Mouse (Mus musculus): ENCODE measurements around the gene Actn4. TPM values are rescaled to one million over a fixed set of nuclear protein-coding genes. Genes with fewer than 3 reads are reported as not detected.

Actn4 gene
- polyA plus RNA-seq, 1 experiment from 2014 or later, result 175 TPM

GRCm38 (mm10) chr7:28913171-28913570, 49.0 kb downstream of the Actn4 start:
- H3K4me3 ChIP-seq, result no peak overlapping the region
- no peaks in the 10 kb centered on the region for H3K9me3 ChIP-seq
- H3K27ac ChIP-seq (replicated peaks), result no peak overlapping the region
- H3K4me1 ChIP-seq, result no peaks in the 10 kb centered on the region
- no peaks in the 10 kb centered on the region for H3K27me3 ChIP-seq
- H3K4me2 ChIP-seq (replicated peaks), result no peak overlapping the region
- H3K9ac ChIP-seq (replicated peaks), result no peak overlapping the region
- 75% methylated on average over 11 of the region's 11 CpGs for WGBS
- H3K36me3 ChIP-seq, result peaks cover 98% of the 10 kb centered on the region
- ATAC-seq (ENCODE audit: low FRiP score, low read depth), result no peak

- WGBS, result 71% methylated on average over 4 of the region's 4 CpGs
- no peak for ATAC-seq (ENCODE audit: low FRiP score, low read depth)
- no peak overlapping the region for H3K4me3 ChIP-seq
- no peaks in the 10 kb centered on the region for H3K9me3 ChIP-seq
- H3K4me2 ChIP-seq (replicated peaks), result no peak overlapping the region
- H3K27ac ChIP-seq (replicated peaks), result no peak overlapping the region
- peaks cover 98% of the 10 kb centered on the region for H3K36me3 ChIP-seq
- H3K9ac ChIP-seq (replicated peaks), result no peak overlapping the region
- no peaks in the 10 kb centered on the region for H3K27me3 ChIP-seq
- H3K4me1 ChIP-seq, result no peaks in the 10 kb centered on the region
These were observed 50.5 kb downstream of the Actn4 start for GRCm38 (mm10) chr7:28911632-28912031.

- Histone ChIP-seq H3K4me3 (no peak overlapping the region), H3K4me1 (no peaks in the 10 kb centered on the region), H3K36me3 (peaks cover 98% of the 10 kb centered on the region), H3K9me3 (no peaks in the 10 kb centered on the region), H3K27me3 (no peaks in the 10 kb centered on the region), H3K9ac (replicated peaks) (no peak overlapping the region), H3K4me2 (replicated peaks) (no peak overlapping the region), H3K27ac (replicated peaks) (no peak overlapping the region)
- ATAC-seq (ENCODE audit: low FRiP score, low read depth), result no peak
- 94% methylated on average over 5 of the region's 5 CpGs for WGBS
These were observed 54.9 kb downstream of the Actn4 start for GRCm38 (mm10) chr7:28907195-28907594.

- 92% methylated on average over 10 of the region's 10 CpGs for WGBS
- Histone ChIP-seq H3K4me1 (no peaks in the 10 kb centered on the region), H3K9ac (replicated peaks) (no peak overlapping the region), H3K4me2 (replicated peaks) (no peak overlapping the region), H3K36me3 (peaks cover 99% of the 10 kb centered on the region), H3K27ac (replicated peaks) (no peak overlapping the region), H3K27me3 (no peaks in the 10 kb centered on the region), H3K9me3 (no peaks in the 10 kb centered on the region), H3K4me3 (no peak overlapping the region)
- no peak for ATAC-seq (ENCODE audit: low FRiP score, low read depth)
These were observed 58.4 kb downstream of the Actn4 start for GRCm38 (mm10) chr7:28903778-28904177.

GRCm38 (mm10) chr7:28902809-28903208, 59.3 kb downstream of the Actn4 start:
- no peak for ATAC-seq (ENCODE audit: low FRiP score, low read depth)

GRCm38 (mm10) chr7:28902180-28902579, 60.0 kb downstream of the Actn4 start:
- H3K27ac ChIP-seq (replicated peaks), result no peak overlapping the region
- ATAC-seq (ENCODE audit: low FRiP score, low read depth), result no peak
- H3K4me2 ChIP-seq (replicated peaks), result no peak overlapping the region
- H3K9ac ChIP-seq (replicated peaks), result no peak overlapping the region
- no peaks in the 10 kb centered on the region for H3K4me1 ChIP-seq
- H3K36me3 ChIP-seq, result peaks cover 99% of the 10 kb centered on the region
- H3K9me3 ChIP-seq, result no peaks in the 10 kb centered on the region
- no peaks in the 10 kb centered on the region for H3K27me3 ChIP-seq
- H3K4me3 ChIP-seq, result no peak overlapping the region
- 96% methylated on average over 6 of the region's 6 CpGs for WGBS

More at GRCm38 (mm10) chr7:28902809-28903208, 59.3 kb downstream of the Actn4 start:
- WGBS, result 94% methylated on average over 3 of the region's 3 CpGs
- Histone ChIP-seq H3K36me3 (peaks cover 99% of the 10 kb centered on the region), H3K27ac (replicated peaks) (no peak overlapping the region), H3K27me3 (no peaks in the 10 kb centered on the region), H3K4me1 (no peaks in the 10 kb centered on the region), H3K4me2 (replicated peaks) (no peak overlapping the region), H3K9me3 (no peaks in the 10 kb centered on the region), H3K4me3 (no peak overlapping the region), H3K9ac (replicated peaks) (no peak overlapping the region)

- Histone ChIP-seq H3K27ac (replicated peaks) (no peak overlapping the region), H3K27me3 (no peaks in the 10 kb centered on the region), H3K9me3 (no peaks in the 10 kb centered on the region), H3K36me3 (peaks cover 99% of the 10 kb centered on the region), H3K4me1 (no peaks in the 10 kb centered on the region), H3K4me3 (no peak overlapping the region), H3K4me2 (replicated peaks) (no peak overlapping the region), H3K9ac (replicated peaks) (no peak overlapping the region)
- WGBS, result 93% methylated on average over 13 of the region's 13 CpGs
- ATAC-seq (ENCODE audit: low FRiP score, low read depth), result no peak
These were observed 60.6 kb downstream of the Actn4 start for GRCm38 (mm10) chr7:28901311-28902125.

- 89% methylated on average over 4 of the region's 4 CpGs for WGBS
- Histone ChIP-seq H3K4me2 (replicated peaks) (no peak overlapping the region), H3K9ac (replicated peaks) (no peak overlapping the region), H3K27ac (replicated peaks) (no peak overlapping the region), H3K4me1 (no peaks in the 10 kb centered on the region), H3K27me3 (no peaks in the 10 kb centered on the region), H3K9me3 (no peaks in the 10 kb centered on the region), H3K36me3 (peaks cover 99% of the 10 kb centered on the region), H3K4me3 (no peak overlapping the region)
- no peak for ATAC-seq (ENCODE audit: low FRiP score, low read depth)
These were observed 62.2 kb downstream of the Actn4 start for GRCm38 (mm10) chr7:28899972-28900371.

GRCm38 (mm10) chr7:28897661-28898060, 64.5 kb downstream of the Actn4 start:
- H3K36me3 ChIP-seq, result peaks cover 97% of the 10 kb centered on the region
- H3K9ac ChIP-seq (replicated peaks), result no peak overlapping the region
- 95% methylated on average over 6 of the region's 6 CpGs for WGBS
- no peaks in the 10 kb centered on the region for H3K27me3 ChIP-seq
- no peak for ATAC-seq (ENCODE audit: low FRiP score, low read depth)
- no peak overlapping the region for H3K4me2 ChIP-seq (replicated peaks)
- H3K9me3 ChIP-seq, result no peaks in the 10 kb centered on the region
- H3K4me1 ChIP-seq, result no peaks in the 10 kb centered on the region
- H3K4me3 ChIP-seq, result no peak overlapping the region
- no peak overlapping the region for H3K27ac ChIP-seq (replicated peaks)

- H3K9ac ChIP-seq (replicated peaks), result no peak overlapping the region
- peaks cover 87% of the 10 kb centered on the region for H3K36me3 ChIP-seq
- no peaks in the 10 kb centered on the region for H3K9me3 ChIP-seq
- H3K4me1 ChIP-seq, result no peaks in the 10 kb centered on the region
- no peak for ATAC-seq (ENCODE audit: low FRiP score, low read depth)
- H3K4me2 ChIP-seq (replicated peaks), result no peak overlapping the region
- H3K27me3 ChIP-seq, result peaks cover 8% of the 10 kb centered on the region
- 0 out of 2 replicates have a peak overlapping the region, but pooled peaks have one; percentile 6 for H3K27ac ChIP-seq (replicated peaks)
- H3K4me3 ChIP-seq, result no peak overlapping the region
- 57% methylated on average over 5 of the region's 5 CpGs for whole genome bisulfite sequencing
These were observed 67.2 kb downstream of the Actn4 start for GRCm38 (mm10) chr7:28894942-28895341.

- ATAC-seq (ENCODE audit: low FRiP score, low read depth), result peak; percentile 57; the same call in 1 of the 2 replicates
- WGBS, result 61% methylated on average over 7 of the region's 7 CpGs
- Histone ChIP-seq H3K9me3 (no peaks in the 10 kb centered on the region), H3K36me3 (peaks cover 75% of the 10 kb centered on the region), H3K4me3 (no peak overlapping the region), H3K27me3 (peaks cover 20% of the 10 kb centered on the region), H3K27ac (replicated peaks) (no peak overlapping the region), H3K4me2 (replicated peaks) (no peak overlapping the region), H3K4me1 (peaks cover 3% of the 10 kb centered on the region), H3K9ac (replicated peaks) (no peak overlapping the region)
These were observed 68.4 kb downstream of the Actn4 start for GRCm38 (mm10) chr7:28893643-28894265.

GRCm38 (mm10) chr7:28892601-28893000, 69.5 kb downstream of the Actn4 start:
- H3K27me3 ChIP-seq, result peaks cover 32% of the 10 kb centered on the region
- H3K27ac ChIP-seq (replicated peaks), result no peak overlapping the region
- no peak overlapping the region for H3K4me3 ChIP-seq
- peaks cover 64% of the 10 kb centered on the region for H3K36me3 ChIP-seq
- H3K4me2 ChIP-seq (replicated peaks), result no peak overlapping the region
- no peak for ATAC-seq (ENCODE audit: low FRiP score, low read depth)
- peaks cover 9% of the 10 kb centered on the region for H3K4me1 ChIP-seq
- H3K9ac ChIP-seq (replicated peaks), result no peak overlapping the region
- WGBS, result 98% methylated on average over 17 of the region's 17 CpGs
- no peaks in the 10 kb centered on the region for H3K9me3 ChIP-seq
